ENCODE assay signal across 8 mouse cellular contexts in genomic region chr19:42148569-42148860, GRCm38 (mm10). TPM values are rescaled to one million over a fixed set of nuclear protein-coding genes. Genes with fewer than 3 reads are reported as not detected.
DNase-seq lines count a peak whose midpoint lies in the region; ATAC-seq and TF ChIP-seq lines count a peak whose summit lies in the region.

No protein-coding gene starts in this region.

- H3K4me3 ChIP-seq in left cerebral cortex, adult 2 months, result peak overlapping the region; percentile 66
- H3K4me3 ChIP-seq in embryonic facial prominence, embryonic 11.5 days (ENCODE audit: low read depth, low read length), result peak overlapping the region; percentile 64
- peak overlapping the region; percentile 72 for H3K4me3 ChIP-seq in intestine, embryonic 16.5 days (ENCODE audit: low read length)
- H3K4me3 ChIP-seq in neural tube, embryonic 12.5 days, result peak overlapping the region; percentile 57

- peak overlapping the region; percentile 77 for H3K9ac ChIP-seq in embryonic facial prominence, embryonic 11.5 days (replicated peaks; ENCODE audit: low read length)
- H3K9ac ChIP-seq in intestine, embryonic 16.5 days (ENCODE audit: low read depth, low read length), result peak overlapping the region; percentile 87
- peak overlapping the region; percentile 71 for H3K9ac ChIP-seq in neural tube, embryonic 12.5 days

- H3K27me3 ChIP-seq in embryonic facial prominence, embryonic 11.5 days (ENCODE audit: control insufficient read depth, insufficient read depth, low read length), result no peaks in the 10 kb centered on the region; the same call in 1 of the 2 replicates
- no peaks in the 10 kb centered on the region for H3K27me3 ChIP-seq in intestine, embryonic 16.5 days (replicated peaks; ENCODE audit: control insufficient read depth, insufficient read depth, low read length)
- peaks cover 38% of the 10 kb centered on the region for H3K27me3 ChIP-seq in neural tube, embryonic 12.5 days (replicated peaks)

- H3K27ac ChIP-seq in left cerebral cortex, adult 2 months, result peak overlapping the region; percentile 97
- H3K27ac ChIP-seq in embryonic facial prominence, embryonic 11.5 days (replicated peaks; ENCODE audit: low read depth, low read length), result no peak overlapping the region
- H3K27ac ChIP-seq in intestine, embryonic 16.5 days (ENCODE audit: low read length), result peak overlapping the region; percentile 87; the same call in 1 of the 2 replicates
- H3K27ac ChIP-seq in neural tube, embryonic 12.5 days, result no peak overlapping the region

- no peak for DNase-seq in left cerebral cortex, adult 2 months (ENCODE audit: extremely low spot score in 1 of 2, low spot score in 2 of 2)
- DNase-seq in left cerebral cortex, adult 11 months (ENCODE audit: low spot score), result no peak
- DNase-seq in embryonic facial prominence, embryonic 11.5 days (ENCODE audit: low spot score), result no peak
- no peak for DNase-seq in cerebellum, adult 9-11 months
- DNase-seq in thymus, postnatal 4 days, result no peak
- DNase-seq in cerebellum, postnatal 14 days, result no peak

- 0 out of 2 replicates have a peak, but pooled peaks have one; percentile 11 for ATAC-seq in embryonic facial prominence, embryonic 11.5 days (replicated peaks; ENCODE audit: insufficient number of reproducible peaks, low FRiP score, low TSS enrichment, low read depth)
- ATAC-seq in intestine, embryonic 16.5 days, result peak; percentile 38
- ATAC-seq in neural tube, embryonic 12.5 days (ENCODE audit: low FRiP score, low read depth), result 0 out of 2 replicates have a peak, but pooled peaks have one; percentile 41

- H3K36me3 ChIP-seq in embryonic facial prominence, embryonic 11.5 days (replicated peaks; ENCODE audit: control insufficient read depth, insufficient read depth, low read depth, low read length), result no peaks in the 10 kb centered on the region
- H3K36me3 ChIP-seq in intestine, embryonic 16.5 days (ENCODE audit: control insufficient read depth, insufficient read depth, low read length), result no peaks in the 10 kb centered on the region
- H3K36me3 ChIP-seq in neural tube, embryonic 12.5 days, result no peaks in the 10 kb centered on the region

- 13% methylated on average over 7 of the region's 7 CpGs for WGBS in embryonic facial prominence, embryonic 11.5 days
- 18% methylated on average over 7 of the region's 7 CpGs for WGBS in intestine, embryonic 16.5 days
- WGBS in neural tube, embryonic 12.5 days, result 23% methylated on average over 7 of the region's 7 CpGs

- H3K4me2 ChIP-seq in embryonic facial prominence, embryonic 11.5 days (ENCODE audit: low read depth, low read length), result peak overlapping the region; percentile 74
- peak overlapping the region; percentile 87 for H3K4me2 ChIP-seq in intestine, embryonic 16.5 days (ENCODE audit: low read depth, low read length)
- H3K4me2 ChIP-seq in neural tube, embryonic 12.5 days (replicated peaks), result peak overlapping the region; percentile 82

- TF ChIP-seq CTCF in left cerebral cortex, adult 2 months (IDR thresholded peaks at IDR 0.05), result no peak

- no peaks in the 10 kb centered on the region for H3K9me3 ChIP-seq in embryonic facial prominence, embryonic 11.5 days (replicated peaks; ENCODE audit: control insufficient read depth, low read length)
- H3K9me3 ChIP-seq in intestine, embryonic 16.5 days (ENCODE audit: control insufficient read depth, low read length), result no peaks in the 10 kb centered on the region
- H3K9me3 ChIP-seq in neural tube, embryonic 12.5 days, result no peaks in the 10 kb centered on the region

- H3K4me1 ChIP-seq in embryonic facial prominence, embryonic 11.5 days (ENCODE audit: control insufficient read depth, insufficient read depth, low read length), result no peaks in the 10 kb centered on the region
- H3K4me1 ChIP-seq in intestine, embryonic 16.5 days (ENCODE audit: control insufficient read depth, insufficient read depth, low read length), result peaks cover 31% of the 10 kb centered on the region
- H3K4me1 ChIP-seq in neural tube, embryonic 12.5 days, result peaks cover 18% of the 10 kb centered on the region

- intact Hi-C loops in left cerebral cortex, adult 2 months (cut with DNase I), result no loop called here

RNA-seq across cellular contexts. Expression of gene Marveld1, which starts 1.3 kb away (rescaled TPM):
- total RNA-seq in left cerebral cortex, adult 2 months (2021), result 10 to 100 TPM in 1 of 2 experiments, 1 to 10 TPM in 1; 8.0 to 10.6 TPM
- 10.9 and 16.6 TPM in 2 replicates for polyA plus RNA-seq in embryonic facial prominence, embryonic 11.5 days (2014; fragmentation: Nextera tagmentation; extraction: Ambion mirVana)
- 4.4 and 4.6 TPM in 2 replicates for polyA plus RNA-seq in intestine, embryonic 16.5 days (2015; fragmentation: Nextera tagmentation; extraction: Ambion mirVana)
- 8.9 and 12.1 TPM in 2 replicates for polyA plus RNA-seq in neural tube, embryonic 12.5 days (2016; fragmentation: Nextera tagmentation; extraction: Ambion mirVana)

RNA-seq across cellular contexts. Expression of gene Zfyve27, which starts 15.2 kb away (rescaled TPM):
- total RNA-seq in left cerebral cortex, adult 2 months (2021), result 100 to 1,000 TPM in 1 of 2 experiments, 10 to 100 TPM in 1; 87.7 to 107 TPM
- 10.2 and 14.0 TPM in 2 replicates for polyA plus RNA-seq in embryonic facial prominence, embryonic 11.5 days (2014; fragmentation: Nextera tagmentation; extraction: Ambion mirVana)
- polyA plus RNA-seq in intestine, embryonic 16.5 days (2015; fragmentation: Nextera tagmentation; extraction: Ambion mirVana), result 19.0 and 20.6 TPM in 2 replicates
- polyA plus RNA-seq in neural tube, embryonic 12.5 days (2016; fragmentation: Nextera tagmentation; extraction: Ambion mirVana), result 55.2 and 59.1 TPM in 2 replicates

RNA-seq across cellular contexts. Expression of gene Avpi1, which starts 19.7 kb away (rescaled TPM):
- 10 to 100 TPM; 27.6 to 30.9 TPM for total RNA-seq in left cerebral cortex, adult 2 months (2021)
- 22.1 and 22.9 TPM in 2 replicates for polyA plus RNA-seq in embryonic facial prominence, embryonic 11.5 days (2014; fragmentation: Nextera tagmentation; extraction: Ambion mirVana)
- 41.5 and 43.8 TPM in 2 replicates for polyA plus RNA-seq in intestine, embryonic 16.5 days (2015; fragmentation: Nextera tagmentation; extraction: Ambion mirVana)
- 9.0 and 9.3 TPM in 2 replicates for polyA plus RNA-seq in neural tube, embryonic 12.5 days (2016; fragmentation: Nextera tagmentation; extraction: Ambion mirVana)

RNA-seq across cellular contexts. Expression of gene Sfrp5, which starts 53.5 kb away (rescaled TPM):
- total RNA-seq in left cerebral cortex, adult 2 months (2021), result under 1 TPM; 0.48 to 0.65 TPM
- polyA plus RNA-seq in embryonic facial prominence, embryonic 11.5 days (2014; fragmentation: Nextera tagmentation; extraction: Ambion mirVana), result 0.64 and 1.2 TPM in 2 replicates
- polyA plus RNA-seq in intestine, embryonic 16.5 days (2015; fragmentation: Nextera tagmentation; extraction: Ambion mirVana), result 3.5 and 8.3 TPM in 2 replicates
- polyA plus RNA-seq in neural tube, embryonic 12.5 days (2016; fragmentation: Nextera tagmentation; extraction: Ambion mirVana), result 8.1 and 12.8 TPM in 2 replicates

RNA-seq across cellular contexts. Expression of gene Pi4k2a, which starts 58.2 kb away (rescaled TPM):
- total RNA-seq in left cerebral cortex, adult 2 months (2021), result 10 to 100 TPM; 65.6 to 67.3 TPM
- polyA plus RNA-seq in embryonic facial prominence, embryonic 11.5 days (2014; fragmentation: Nextera tagmentation; extraction: Ambion mirVana), result 22.4 and 24.3 TPM in 2 replicates
- polyA plus RNA-seq in intestine, embryonic 16.5 days (2015; fragmentation: Nextera tagmentation; extraction: Ambion mirVana), result 6.4 and 6.6 TPM in 2 replicates
- polyA plus RNA-seq in neural tube, embryonic 12.5 days (2016; fragmentation: Nextera tagmentation; extraction: Ambion mirVana), result 38.3 and 40.1 TPM in 2 replicates

Comparison
In these comparisons a context has a peak if more than half of its experiments do, and no peak if none do; other contexts are left out.
1. H3K27ac ChIP-seq: peak in left cerebral cortex, adult 2 months (single experiment) and intestine, embryonic 16.5 days (single experiment); none in embryonic facial prominence, embryonic 11.5 days (single experiment) and neural tube, embryonic 12.5 days (single experiment).
2. Peak in every context shown above with its lines, with median percentiles within 50 percentile points of each other: H3K4me3 ChIP-seq, ATAC-seq, H3K4me2 ChIP-seq and H3K9ac ChIP-seq.